Mouse (Mus musculus): ENCODE data around the gene Npdc1. TPM values are rescaled to one million over a fixed set of nuclear protein-coding genes. Genes with fewer than 3 reads are reported as not detected.

The Npdc1 gene
- 406 and 408 TPM in 2 replicates for polyA plus RNA-seq (2015; fragmentation: Nextera tagmentation; extraction: Ambion mirVana)

GRCm38 (mm10) chr2:25399051-25399450 is at the start of gene Npdc1:
Gene Npdc1, plus strand, starts transcription at chr2:25399351.
- ATAC-seq (replicated peaks): no peak
- H3K9me3 ChIP-seq: no peaks in the 10 kb centered on the region
- no peak within 1 kb of the TSS for H3K27ac ChIP-seq (replicated peaks)
- H3K4me2 ChIP-seq (replicated peaks): no peak within 1 kb of the TSS
- H3K4me3 ChIP-seq: no peak within 1 kb of the TSS
- 64% methylated on average over 8 of the region's 8 CpGs for WGBS
- H3K9ac ChIP-seq (replicated peaks): no peak within 1 kb of the TSS
- H3K4me1 ChIP-seq: peaks cover 36% of the 10 kb centered on the region
- H3K27me3 ChIP-seq: peaks cover 52% of the 10 kb centered on the region
- no peaks in the 10 kb centered on the region for H3K36me3 ChIP-seq

- Histone ChIP-seq H3K9ac (replicated peaks) (no peak overlapping the region), H3K9me3 (no peaks in the 10 kb centered on the region), H3K4me3 (no peak overlapping the region), H3K4me1 (no peaks in the 10 kb centered on the region), H3K27me3 (no peaks in the 10 kb centered on the region), H3K36me3 (peaks cover 82% of the 10 kb centered on the region), H3K4me2 (replicated peaks) (no peak overlapping the region), H3K27ac (replicated peaks) (no peak overlapping the region)
- 96% methylated on average over 4 of the region's 4 CpGs for WGBS
- ATAC-seq (replicated peaks): no peak
Measured at GRCm38 (mm10) chr2:25349499-25349898, 49.7 kb upstream of the Npdc1 start.

GRCm38 (mm10) chr2:25350701-25351100 is 48.5 kb upstream of the Npdc1 start:
- H3K4me1 ChIP-seq: peaks cover 8% of the 10 kb centered on the region
- H3K4me3 ChIP-seq: no peak overlapping the region
- H3K27me3 ChIP-seq: no peaks in the 10 kb centered on the region
- H3K36me3 ChIP-seq: peaks cover 70% of the 10 kb centered on the region
- H3K9ac ChIP-seq (replicated peaks): no peak overlapping the region
- H3K4me2 ChIP-seq (replicated peaks): no peak overlapping the region
- no peak for ATAC-seq (replicated peaks)
- 95% methylated on average over 3 of the region's 3 CpGs for WGBS
- H3K27ac ChIP-seq (replicated peaks): no peak overlapping the region
- no peaks in the 10 kb centered on the region for H3K9me3 ChIP-seq

- Histone ChIP-seq H3K9ac (replicated peaks) (no peak overlapping the region), H3K9me3 (no peaks in the 10 kb centered on the region), H3K4me1 (peaks cover 23% of the 10 kb centered on the region), H3K27ac (replicated peaks) (no peak overlapping the region), H3K4me2 (replicated peaks) (no peak overlapping the region), H3K27me3 (no peaks in the 10 kb centered on the region), H3K36me3 (peaks cover 38% of the 10 kb centered on the region), H3K4me3 (no peak overlapping the region)
- ATAC-seq (replicated peaks): no peak
- WGBS: 84% methylated on average over 6 of the region's 6 CpGs
Measured at GRCm38 (mm10) chr2:25354211-25354610, 44.9 kb upstream of the Npdc1 start.

- peak overlapping the region; percentile 95 for H3K4me2 ChIP-seq (replicated peaks)
- WGBS: 37% methylated on average over 18 of the region's 18 CpGs
- no peaks in the 10 kb centered on the region for H3K9me3 ChIP-seq
- peaks cover 23% of the 10 kb centered on the region for H3K4me1 ChIP-seq
- H3K36me3 ChIP-seq: peaks cover 24% of the 10 kb centered on the region
- H3K27me3 ChIP-seq: no peaks in the 10 kb centered on the region
- H3K27ac ChIP-seq (replicated peaks): no peak overlapping the region
- ATAC-seq (replicated peaks): no peak
- H3K4me3 ChIP-seq: peak overlapping the region; percentile 61
- peak overlapping the region; percentile 68 for H3K9ac ChIP-seq (replicated peaks)
Measured at GRCm38 (mm10) chr2:25355419-25356066, 43.6 kb upstream of the Npdc1 start.

GRCm38 (mm10) chr2:25356208-25357079 is 42.7 kb upstream of the Npdc1 start, which contains the start of gene Dpp7:
Gene Dpp7, minus strand, starts transcription at chr2:25356359.
- Histone ChIP-seq H3K27ac (replicated peaks) (0 out of 2 replicates have a peak within 1 kb of the TSS, but pooled peaks have one; percentile 34), H3K27me3 (no peaks in the 10 kb centered on the region), H3K9me3 (no peaks in the 10 kb centered on the region), H3K9ac (replicated peaks) (peak within 1 kb of the TSS; percentile 68), H3K4me3 (peak within 1 kb of the TSS; percentile 61), H3K4me2 (replicated peaks) (peak within 1 kb of the TSS; percentile 95), H3K4me1 (peaks cover 23% of the 10 kb centered on the region), H3K36me3 (peaks cover 15% of the 10 kb centered on the region)
- 1% methylated on average over 13 of the region's 13 CpGs for WGBS
- ATAC-seq (replicated peaks): peak; percentile 76

- 83% methylated on average over 4 of the region's 4 CpGs for WGBS
- Histone ChIP-seq H3K4me3 (no peak overlapping the region), H3K9ac (replicated peaks) (no peak overlapping the region), H3K27ac (replicated peaks) (no peak overlapping the region), H3K4me1 (peaks cover 24% of the 10 kb centered on the region), H3K36me3 (no peaks in the 10 kb centered on the region), H3K4me2 (replicated peaks) (no peak overlapping the region), H3K9me3 (no peaks in the 10 kb centered on the region), H3K27me3 (peaks cover 16% of the 10 kb centered on the region)
- ATAC-seq (replicated peaks): no peak
Measured at GRCm38 (mm10) chr2:25359848-25360247, 39.3 kb upstream of the Npdc1 start.

GRCm38 (mm10) chr2:25363478-25364178 is 35.5 kb upstream of the Npdc1 start:
- Histone ChIP-seq H3K4me1 (peaks cover 10% of the 10 kb centered on the region), H3K9me3 (no peaks in the 10 kb centered on the region), H3K27me3 (peaks cover 33% of the 10 kb centered on the region), H3K4me2 (replicated peaks) (no peak overlapping the region), H3K9ac (replicated peaks) (no peak overlapping the region), H3K27ac (replicated peaks) (no peak overlapping the region), H3K4me3 (no peak overlapping the region), H3K36me3 (no peaks in the 10 kb centered on the region)
- no peak for ATAC-seq (replicated peaks)
- 63% methylated on average over 13 of the region's 13 CpGs for WGBS

GRCm38 (mm10) chr2:25364313-25364712 is 34.8 kb upstream of the Npdc1 start:
- H3K36me3 ChIP-seq: no peaks in the 10 kb centered on the region
- no peak overlapping the region for H3K4me2 ChIP-seq (replicated peaks)
- H3K4me3 ChIP-seq: no peak overlapping the region
- peaks cover 33% of the 10 kb centered on the region for H3K27me3 ChIP-seq
- WGBS: 86% methylated on average over 4 of the region's 4 CpGs
- ATAC-seq (replicated peaks): no peak
- H3K9ac ChIP-seq (replicated peaks): no peak overlapping the region
- no peaks in the 10 kb centered on the region for H3K9me3 ChIP-seq
- peaks cover 10% of the 10 kb centered on the region for H3K4me1 ChIP-seq
- H3K27ac ChIP-seq (replicated peaks): no peak overlapping the region

GRCm38 (mm10) chr2:25364761-25365090 is 34.4 kb upstream of the Npdc1 start:
- no peaks in the 10 kb centered on the region for H3K9me3 ChIP-seq
- no peak overlapping the region for H3K27ac ChIP-seq (replicated peaks)
- peaks cover 10% of the 10 kb centered on the region for H3K4me1 ChIP-seq
- H3K36me3 ChIP-seq: no peaks in the 10 kb centered on the region
- peak overlapping the region; percentile 81 for H3K4me2 ChIP-seq (replicated peaks)
- no peak for ATAC-seq (replicated peaks)
- peak overlapping the region; percentile 45 for H3K4me3 ChIP-seq
- peaks cover 33% of the 10 kb centered on the region for H3K27me3 ChIP-seq
- H3K9ac ChIP-seq (replicated peaks): peak overlapping the region; percentile 52; the same call in 1 of the 2 replicates
- 34% methylated on average over 9 of the region's 9 CpGs for WGBS

- ATAC-seq (replicated peaks): peak; percentile 83
- no peak within 1 kb of the TSS for H3K27ac ChIP-seq (replicated peaks)
Measured at GRCm38 (mm10) chr2:25365091-25365761, 33.9 kb upstream of the Npdc1 start, which contains the start of gene Uap1l1. Gene Uap1l1, minus strand, starts transcription at chr2:25365682.

More at GRCm38 (mm10) chr2:25365091-25365761, 33.9 kb upstream of the Npdc1 start, which contains the start of gene Uap1l1:
- peak within 1 kb of the TSS; percentile 81 for H3K4me2 ChIP-seq (replicated peaks)
- peak within 1 kb of the TSS; percentile 52 for H3K9ac ChIP-seq (replicated peaks)
- peak within 1 kb of the TSS; percentile 45 for H3K4me3 ChIP-seq
- H3K4me1 ChIP-seq: peaks cover 10% of the 10 kb centered on the region
- H3K36me3 ChIP-seq: no peaks in the 10 kb centered on the region
- under 1% methylated on average over 54 of the region's 54 CpGs for WGBS
- no peaks in the 10 kb centered on the region for H3K9me3 ChIP-seq
- peaks cover 33% of the 10 kb centered on the region for H3K27me3 ChIP-seq
